Mouse (Mus musculus): ENCODE results near the gene Rps28. TPM values are rescaled to one million over a fixed set of nuclear protein-coding genes. Genes with fewer than 3 reads are reported as not detected.

The Rps28 gene
- total RNA-seq, 2 experiments from 2014 or later, result 2,576 to 3,502 TPM

- no peak for ATAC-seq (replicated peaks; ENCODE audit: poor library complexity, severe bottlenecking)
Observed at GRCm38 (mm10) chr17:33775287-33775686, 49.1 kb downstream of the Rps28 start.

DNA sequence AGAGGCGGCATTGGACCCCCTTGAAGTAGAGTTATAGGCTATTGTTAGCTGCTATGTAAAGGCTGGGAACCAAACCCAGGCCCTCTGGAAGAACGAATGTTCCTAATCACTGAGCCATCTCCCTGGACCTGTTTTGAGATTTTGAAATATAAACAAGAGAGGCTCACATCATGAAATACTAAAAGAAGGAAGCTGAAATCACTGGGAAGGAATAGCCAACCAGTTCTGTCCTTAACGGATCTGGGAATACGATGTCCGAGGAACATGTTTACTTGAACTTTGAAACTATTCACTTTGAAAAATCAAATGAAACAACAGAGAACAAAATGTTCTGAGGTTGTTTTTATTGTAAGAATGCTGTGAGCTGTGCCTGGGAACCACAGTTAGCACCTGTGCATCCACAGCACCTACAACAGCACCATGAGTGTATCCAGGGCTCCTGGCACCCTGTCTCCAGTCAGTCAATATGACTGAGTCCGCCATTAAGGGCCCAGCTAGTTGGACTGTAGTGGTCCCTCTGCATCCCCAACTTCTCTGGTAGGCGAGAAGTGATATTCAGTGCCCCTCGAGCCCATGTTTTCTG lies 49.7 kb downstream of the Rps28 start:
- no peak for ATAC-seq (replicated peaks; ENCODE audit: poor library complexity, severe bottlenecking)

- ATAC-seq (replicated peaks; ENCODE audit: poor library complexity, severe bottlenecking), result no peak
Observed at GRCm38 (mm10) chr17:33773871-33774572, 50.3 kb downstream of the Rps28 start.

- ATAC-seq (replicated peaks; ENCODE audit: poor library complexity, severe bottlenecking), result no peak
Observed at GRCm38 (mm10) chr17:33773426-33773825, 50.9 kb downstream of the Rps28 start.

DNA sequence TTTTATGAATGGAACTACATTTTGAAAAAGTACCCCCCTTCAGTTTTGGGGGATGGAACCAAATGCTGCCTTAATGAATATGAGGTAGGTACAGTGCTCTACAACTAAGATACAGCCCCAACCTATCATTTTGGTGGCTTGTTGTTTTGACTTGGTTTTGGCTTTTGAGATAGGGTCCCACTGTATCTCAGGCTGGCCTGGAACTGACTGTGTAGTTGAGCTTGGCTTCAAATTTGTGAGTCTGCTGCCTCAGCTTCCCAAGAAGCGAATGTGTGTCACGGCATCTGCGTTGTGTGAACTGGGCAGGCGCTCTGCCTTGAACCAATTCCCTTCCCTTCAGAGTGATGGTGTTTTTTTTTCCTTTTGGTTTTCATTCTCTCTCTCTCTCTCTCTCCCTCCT lies 52.7 kb downstream of the Rps28 start:
- ATAC-seq (replicated peaks; ENCODE audit: poor library complexity, severe bottlenecking), result no peak

Other genes with a start within 250 kb of the Rps28 start
- gene Zfp414, start 195.5 kb downstream of the Rps28 start, total RNA-seq (2014; fragmentation: Nextera tagmentation), result 73.2 and 79.9 TPM in 2 replicates
- 23.1 and 28.2 TPM in 2 replicates for gene Zfp414, start 195.5 kb downstream of the Rps28 start, total RNA-seq (2017)
- 33.9 TPM in 2 replicates for gene Pram1, start 186.5 kb downstream of the Rps28 start, total RNA-seq (2014; fragmentation: Nextera tagmentation)
- 5.6 and 8.1 TPM in 2 replicates for gene Pram1, start 186.5 kb downstream of the Rps28 start, total RNA-seq (2017)
- 501 and 545 TPM in 2 replicates for gene Hnrnpm, start 137.7 kb downstream of the Rps28 start, total RNA-seq (2014; fragmentation: Nextera tagmentation)
- 269 and 307 TPM in 2 replicates for gene Hnrnpm, start 137.7 kb downstream of the Rps28 start, total RNA-seq (2017)
- gene March2, start 105.9 kb downstream of the Rps28 start, total RNA-seq (2014; fragmentation: Nextera tagmentation), result 29.5 and 41.2 TPM in 2 replicates
- 20.0 and 22.4 TPM in 2 replicates for gene March2, start 105.9 kb downstream of the Rps28 start, total RNA-seq (2017)
- 66.7 and 83.4 TPM in 2 replicates for gene Rab11b, start 64.0 kb downstream of the Rps28 start, total RNA-seq (2014; fragmentation: Nextera tagmentation)
- 37.9 and 46.4 TPM in 2 replicates for gene Rab11b, start 64.0 kb downstream of the Rps28 start, total RNA-seq (2017)
- 13.2 and 22.6 TPM in 2 replicates for gene Angptl4, start 42.7 kb downstream of the Rps28 start, total RNA-seq (2014; fragmentation: Nextera tagmentation)
- gene Angptl4, start 42.7 kb downstream of the Rps28 start, total RNA-seq (2017), result 10.3 and 11.1 TPM in 2 replicates
- 17.5 and 21.0 TPM in 2 replicates for gene Kank3, start 14.0 kb downstream of the Rps28 start, total RNA-seq (2014; fragmentation: Nextera tagmentation)
- gene Kank3, start 14.0 kb downstream of the Rps28 start, total RNA-seq (2017), result 5.3 and 5.5 TPM in 2 replicates
- 282 and 300 TPM in 2 replicates for gene Ndufa7, start within 50 bp of the Rps28 start, total RNA-seq (2014; fragmentation: Nextera tagmentation)
- 133 and 200 TPM in 2 replicates for gene Ndufa7, start within 50 bp of the Rps28 start, total RNA-seq (2017)
- 21.9 and 35.5 TPM in 2 replicates for gene Cd320, start 18.5 kb upstream of the Rps28 start, total RNA-seq (2014; fragmentation: Nextera tagmentation)
- gene Cd320, start 18.5 kb upstream of the Rps28 start, total RNA-seq (2017), result 20.3 and 31.3 TPM in 2 replicates
- gene Gm7029, start 49.3 kb upstream of the Rps28 start, total RNA-seq (2014; fragmentation: Nextera tagmentation), result not detected in 2 replicates
- gene Gm7029, start 49.3 kb upstream of the Rps28 start, total RNA-seq (2017), result not detected in 2 replicates
- gene Kifc1, start 66.1 kb upstream of the Rps28 start, total RNA-seq (2014; fragmentation: Nextera tagmentation), result 9.5 and 13.9 TPM in 2 replicates
- gene Kifc1, start 66.1 kb upstream of the Rps28 start, total RNA-seq (2017), result 31.3 and 35.8 TPM in 2 replicates
- 0.98 and 1.4 TPM in 2 replicates for gene Platr17, start 80.6 kb upstream of the Rps28 start, total RNA-seq (2014; fragmentation: Nextera tagmentation)
- gene Platr17, start 80.6 kb upstream of the Rps28 start, total RNA-seq (2017), result 0.46 TPM in 1 of 2 replicates, not detected in the other
- gene Daxx, start 84.9 kb upstream of the Rps28 start, total RNA-seq (2014; fragmentation: Nextera tagmentation), result 44.7 and 55.1 TPM in 2 replicates
- gene Daxx, start 84.9 kb upstream of the Rps28 start, total RNA-seq (2017), result 22.4 and 40.6 TPM in 2 replicates
- 68.2 and 76.8 TPM in 2 replicates for gene Tapbp, start 91.3 kb upstream of the Rps28 start, total RNA-seq (2014; fragmentation: Nextera tagmentation)
- gene Tapbp, start 91.3 kb upstream of the Rps28 start, total RNA-seq (2017), result 48.0 and 57.7 TPM in 2 replicates
- 11.9 and 22.0 TPM in 2 replicates for gene Zbtb22, start 91.3 kb upstream of the Rps28 start, total RNA-seq (2014; fragmentation: Nextera tagmentation)
- gene Zbtb22, start 91.3 kb upstream of the Rps28 start, total RNA-seq (2017), result 16.8 and 23.9 TPM in 2 replicates
- gene Rgl2, start 105.0 kb upstream of the Rps28 start, total RNA-seq (2014; fragmentation: Nextera tagmentation), result 44.6 and 78.3 TPM in 2 replicates
- 35.5 and 35.8 TPM in 2 replicates for gene Rgl2, start 105.0 kb upstream of the Rps28 start, total RNA-seq (2017)
- gene Pfdn6, start 115.8 kb upstream of the Rps28 start, total RNA-seq (2014; fragmentation: Nextera tagmentation), result 177 and 226 TPM in 2 replicates
- 149 and 168 TPM in 2 replicates for gene Pfdn6, start 115.8 kb upstream of the Rps28 start, total RNA-seq (2017)
- 41.4 and 56.6 TPM in 2 replicates for gene Wdr46, start 116.1 kb upstream of the Rps28 start, total RNA-seq (2014; fragmentation: Nextera tagmentation)
- gene Wdr46, start 116.1 kb upstream of the Rps28 start, total RNA-seq (2017), result 48.6 and 53.9 TPM in 2 replicates
- 3.2 and 3.3 TPM in 2 replicates for gene B3galt4, start 126.9 kb upstream of the Rps28 start, total RNA-seq (2014; fragmentation: Nextera tagmentation)
- 3.2 and 4.0 TPM in 2 replicates for gene B3galt4, start 126.9 kb upstream of the Rps28 start, total RNA-seq (2017)
- gene Vps52, start 131.2 kb upstream of the Rps28 start, total RNA-seq (2014; fragmentation: Nextera tagmentation), result 38.4 and 39.2 TPM in 2 replicates
- 18.6 and 19.2 TPM in 2 replicates for gene Vps52, start 131.2 kb upstream of the Rps28 start, total RNA-seq (2017)
- 4,404 and 5,660 TPM in 2 replicates for gene Rps18, start 131.4 kb upstream of the Rps28 start, total RNA-seq (2014; fragmentation: Nextera tagmentation)
- 1,485 and 1,727 TPM in 2 replicates for gene Rps18, start 131.4 kb upstream of the Rps28 start, total RNA-seq (2017)
- 1,023 and 1,149 TPM in 2 replicates for gene H2-K1, start 175.8 kb upstream of the Rps28 start, total RNA-seq (2014; fragmentation: Nextera tagmentation)
- gene H2-K1, start 175.8 kb upstream of the Rps28 start, total RNA-seq (2017), result 564 and 822 TPM in 2 replicates
- gene Ring1, start 200.1 kb upstream of the Rps28 start, total RNA-seq (2014; fragmentation: Nextera tagmentation), result 14.5 and 19.8 TPM in 2 replicates
- 9.9 and 14.0 TPM in 2 replicates for gene Ring1, start 200.1 kb upstream of the Rps28 start, total RNA-seq (2017)
- 35.4 and 67.3 TPM in 2 replicates for gene H2-Ke6, start 203.5 kb upstream of the Rps28 start, total RNA-seq (2014; fragmentation: Nextera tagmentation)
- 27.1 and 30.1 TPM in 2 replicates for gene H2-Ke6, start 203.5 kb upstream of the Rps28 start, total RNA-seq (2017)
- gene Slc39a7, start 207.1 kb upstream of the Rps28 start, total RNA-seq (2014; fragmentation: Nextera tagmentation), result 41.0 and 56.8 TPM in 2 replicates
- 99.8 and 103 TPM in 2 replicates for gene Slc39a7, start 207.1 kb upstream of the Rps28 start, total RNA-seq (2017)
- gene Rxrb, start 207.2 kb upstream of the Rps28 start, total RNA-seq (2014; fragmentation: Nextera tagmentation), result 51.0 and 55.4 TPM in 2 replicates
- 40.5 and 47.2 TPM in 2 replicates for gene Rxrb, start 207.2 kb upstream of the Rps28 start, total RNA-seq (2017)
- gene Col11a2, start 214.9 kb upstream of the Rps28 start, total RNA-seq (2014; fragmentation: Nextera tagmentation), result 2.1 and 3.4 TPM in 2 replicates
- 1.2 and 3.4 TPM in 2 replicates for gene Col11a2, start 214.9 kb upstream of the Rps28 start, total RNA-seq (2017)